Mouse (Mus musculus): Measurements from ENCODE around the gene Gna13. TPM values are rescaled to one million over a fixed set of nuclear protein-coding genes. Genes with fewer than 3 reads are reported as not detected.

Gna13 gene
- 33.9 and 39.3 TPM in 2 replicates for total RNA-seq (2012; rRNA removed)
- 56.6 and 57.6 TPM in 2 replicates for total RNA-seq (2014; rRNA removed)
- polyA plus RNA-seq (2012; ENCODE audit: insufficient read length, low read depth), result 32.2 and 33.4 TPM in 2 replicates

- TF ChIP-seq ZNF384 (IDR thresholded peaks at IDR 0.05; ENCODE audit: low read depth, low read length) (no peak), ETS1 (conservative IDR thresholded peaks at IDR 0.05; ENCODE audit: low read depth, low read length) (no peak), ELF1 (IDR thresholded peaks at IDR 0.05; ENCODE audit: low read depth, low read length) (peak; percentile 63; the same call in 1 of the 2 replicates), MAX (IDR thresholded peaks at IDR 0.05; ENCODE audit: low read length) (peak; percentile 92), RCOR1 (conservative IDR thresholded peaks at IDR 0.05; ENCODE audit: low read depth, low read length) (0 out of 2 replicates have a peak, but pooled peaks have one; percentile 8), BHLHE40 (IDR thresholded peaks at IDR 0.05; ENCODE audit: low read depth, low read length) (peak; percentile 91), NELFE (IDR thresholded peaks at IDR 0.05; ENCODE audit: low read depth, low read length) (peak; percentile 53), NRF1 (IDR thresholded peaks at IDR 0.05; ENCODE audit: low read depth, low read length) (peak; percentile 70), PAX5 (IDR thresholded peaks at IDR 0.05; ENCODE audit: low read length) (no peak), CHD2 (IDR thresholded peaks at IDR 0.05; ENCODE audit: low read length) (0 out of 2 replicates have a peak, but pooled peaks have one; percentile 11), MAZ (IDR thresholded peaks at IDR 0.05; ENCODE audit: low read depth, low read length) (peak; percentile 21; the same call in 1 of the 2 replicates), ZMIZ1 (IDR thresholded peaks at IDR 0.05; ENCODE audit: low read depth, low read length) (no peak; the same call in 1 of the 2 replicates), UBTF (IDR thresholded peaks at IDR 0.05; ENCODE audit: low read depth, low read length) (peak; percentile 95), POLR2A (IDR thresholded peaks at IDR 0.05; ENCODE audit: low read depth, low read length) (peak; percentile 78), MEF2A (IDR thresholded peaks at IDR 0.05; ENCODE audit: borderline replicate concordance, low read depth, low read length) (no peak; the same call in 1 of the 2 replicates), HCFC1 (IDR thresholded peaks at IDR 0.05; ENCODE audit: low read depth, low read length) (no peak; the same call in 1 of the 2 replicates), MYC (IDR thresholded peaks at IDR 0.05; ENCODE audit: low read depth, low read length) (0 out of 2 replicates have a peak, but pooled peaks have one; percentile 48), USF2 (conservative IDR thresholded peaks at IDR 0.05; ENCODE audit: low read depth, low read length) (peak; percentile 93), USF1 (IDR thresholded peaks at IDR 0.05; ENCODE audit: low read depth, low read length) (peak; percentile 97), SIN3A (IDR thresholded peaks at IDR 0.05; ENCODE audit: low read length) (peak; percentile 46)
- dilution Hi-C loops (cut with MboI; ENCODE audit: extremely low pct_ligation_motif_present, extremely low pct_unique_long_range_greater_than_20kb, low sequenced_read_pairs), result no loop called here
- Histone ChIP-seq H3K9me3 (replicated peaks; ENCODE audit: low read length) (no peaks in the 10 kb centered on the region), H3K27me3 (replicated peaks) (no peaks in the 10 kb centered on the region), H3K4me1 (ENCODE audit: control insufficient read depth in 1 of 2, insufficient read depth in 2 of 2) (peaks cover 10 to 59% of the 10 kb centered on the region in 2 experiments), H3K9ac (ENCODE audit: insufficient read depth, low read depth) (peak within 1 kb of the TSS; percentile 66), H3K27ac (ENCODE audit: insufficient read depth, low read depth) (peak within 1 kb of the TSS; percentile 89), H3K4me3 (replicated peaks in 1 of 3; ENCODE audit: low read depth in 2 of 3, low read length in 2 of 3, poor library complexity in 1 of 3) (peak within 1 kb of the TSS; percentile 75 to 91 (median 89)), H3K79me2 (replicated peaks; ENCODE audit: control insufficient read depth, extremely low read depth, insufficient read depth, poor library complexity, severe bottlenecking) (peaks cover 40% of the 10 kb centered on the region), H3K4me2 (ENCODE audit: insufficient read depth, low read depth, poor library complexity, severe bottlenecking) (peak within 1 kb of the TSS; percentile 73), H3K36me3 (replicated peaks in 1 of 2; ENCODE audit: control insufficient read depth in 1 of 2, insufficient read depth in 1 of 2, low read length in 1 of 2) (peaks cover 15 to 22% of the 10 kb centered on the region in 2 experiments)
- DNase-seq (ENCODE audit: extremely low read depth), result peak; percentile 85
- in situ Hi-C loops (cut with MboI; ENCODE audit: low pct_ligation_motif_present, low pct_unique_long_range_greater_than_20kb, low sequenced_read_pairs), result loop anchor here (5.0 kb wide), 1 partner anchor 50 kb away; the partner anchor contains the start of gene 9930022D16Rik
These were observed at the start of gene Gna13 for GRCm38 (mm10) chr11:109362463-109363190. Gene Gna13 (plus strand): TSS chr11:109362831.

All from CH12.LX (cell line).